Mouse (Mus musculus): Measurements from ENCODE around the gene Xxylt1.

The Xxylt1 gene

DNA sequence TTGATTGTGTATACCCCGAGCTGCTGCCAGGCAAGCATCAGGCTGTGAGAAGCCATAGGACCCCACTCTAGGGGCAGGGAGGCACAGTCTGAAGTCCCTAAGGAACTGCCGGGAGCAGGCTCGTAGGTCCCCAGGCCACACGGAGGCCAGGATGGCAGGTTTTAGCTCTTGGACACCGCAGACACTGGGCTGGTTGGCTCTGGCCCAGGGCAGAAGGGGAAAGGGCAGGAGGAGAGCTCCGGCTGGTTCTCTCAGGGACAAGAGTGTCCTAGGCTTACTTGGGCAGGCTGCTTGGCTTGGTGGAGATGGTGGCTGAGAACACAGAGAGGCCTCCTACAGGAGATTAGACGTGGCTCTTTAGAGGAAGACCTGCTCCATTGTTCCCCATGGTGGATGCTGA is 162.4 kb downstream of the Xxylt1 start:
- DNase-seq (ENCODE audit: low read depth, low spot score), result no peak

DNA sequence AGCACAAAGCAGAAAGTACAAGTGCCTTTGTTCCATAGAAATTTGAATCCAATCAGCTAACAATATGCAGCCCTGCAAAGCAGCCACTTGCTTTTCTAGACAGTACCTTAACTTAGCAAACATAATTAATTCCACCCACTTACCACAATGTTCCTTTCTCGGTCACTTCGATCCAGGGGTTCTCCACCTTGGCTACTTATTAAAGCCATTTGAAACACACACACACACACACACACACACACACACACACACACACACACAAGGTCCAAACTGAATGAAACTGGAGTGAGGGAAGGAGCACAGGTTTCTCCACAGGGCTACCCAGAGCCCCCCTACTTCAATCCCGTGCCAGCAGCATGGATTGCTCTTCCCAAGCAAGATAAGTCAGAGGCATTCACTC is 164.3 kb downstream of the Xxylt1 start:
- DNase-seq (ENCODE audit: low read depth, low spot score), result no peak

DNA sequence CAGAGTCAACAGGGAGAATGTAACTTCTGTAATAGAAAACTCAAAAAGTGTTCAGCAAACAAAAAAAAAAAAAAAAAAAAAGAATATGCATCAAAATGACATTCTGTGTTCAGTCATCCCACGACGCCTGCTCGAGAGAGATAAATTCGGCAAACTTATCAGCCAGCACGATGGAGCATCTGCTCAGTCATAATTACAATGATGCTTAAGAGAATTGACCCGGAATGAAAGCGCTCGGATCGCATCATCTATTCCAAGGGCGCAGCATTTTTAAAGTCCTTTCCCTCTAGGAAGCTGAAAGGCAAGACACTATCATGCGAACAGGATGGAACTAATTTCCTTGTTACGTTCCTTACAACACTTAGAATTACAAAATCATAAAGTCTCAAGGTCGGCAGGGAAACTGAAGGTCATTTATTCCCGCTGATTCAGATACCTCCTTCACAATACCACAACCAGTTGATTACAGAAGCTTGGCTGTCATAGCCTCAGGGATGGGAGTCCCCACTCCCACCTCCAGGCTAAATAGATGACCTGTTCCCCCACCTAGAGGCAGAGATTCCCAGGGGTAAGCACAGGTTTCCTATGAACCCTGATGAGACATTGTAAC is 165.5 kb downstream of the Xxylt1 start:
- DNase-seq (ENCODE audit: low read depth, low spot score), result no peak
